Comparison of ENCODE assay signal across 13 mouse cellular contexts in the genomic region with DNA sequence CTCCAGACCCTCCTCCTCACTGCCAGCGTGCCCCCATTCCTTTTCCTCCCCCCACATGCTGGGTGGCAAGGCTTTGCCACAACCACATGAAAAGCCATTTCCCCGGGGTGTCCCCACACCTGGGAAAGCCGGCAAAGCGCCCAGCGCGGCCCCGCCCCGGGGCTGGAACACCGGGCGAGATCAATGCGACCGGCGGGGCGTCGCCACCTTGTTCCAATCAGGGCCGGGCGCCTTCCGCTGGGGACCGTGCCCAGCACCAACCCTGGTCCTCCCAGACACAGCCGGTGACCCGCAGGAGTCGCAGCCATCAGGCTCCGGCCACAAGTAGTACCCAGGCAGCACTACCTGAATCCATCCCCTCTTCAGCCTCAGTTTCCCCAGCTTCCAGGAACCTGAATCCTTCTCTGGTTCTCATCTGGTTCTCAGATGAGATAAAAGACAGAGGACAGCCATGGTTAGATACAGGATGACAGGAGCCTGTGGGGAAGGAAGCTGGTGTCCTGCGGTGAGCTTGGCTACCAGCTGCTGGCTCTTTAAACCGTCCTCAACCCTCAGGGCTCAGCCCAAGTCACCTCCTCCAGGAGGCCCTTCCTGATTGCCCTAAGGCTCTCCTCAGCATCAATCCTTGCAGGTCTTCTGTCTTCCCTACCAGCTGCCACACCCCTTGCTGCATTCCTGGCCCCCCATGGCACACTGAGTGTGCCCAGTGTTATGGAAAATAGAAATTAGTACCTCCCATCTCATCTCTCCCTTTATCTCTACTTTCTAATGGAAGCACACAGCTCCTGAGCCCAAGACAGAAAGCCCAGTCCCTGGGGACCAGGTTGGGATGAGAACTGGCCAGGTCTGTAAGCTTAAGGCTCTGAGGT. TPM values are rescaled to one million over a fixed set of nuclear protein-coding genes. Genes with fewer than 3 reads are reported as not detected.
A peak's percentile ranks its signal among the peaks of the same experiment; 100 is the strongest.
DNase-seq lines count a peak whose midpoint lies in the region; ATAC-seq lines count a peak whose summit lies in the region.
"Had no signal": no experiment of that assay in that cellular context is flagged by ENCODE, and none has a peak within 500 bp of the region (broad histone marks: within the 10 kb centered on the region; RNA-seq: fewer than 3 reads in every experiment).

No protein-coding gene starts in this region.

- no peak overlapping the region for H3K4me3 ChIP-seq in heart, embryonic 16.5 days (ENCODE audit: low read length)
- H3K4me3 ChIP-seq in neural tube, embryonic 12.5 days = no peak overlapping the region
- H3K4me3 ChIP-seq in neural tube, embryonic 15.5 days (replicated peaks) = no peak overlapping the region
- no peak overlapping the region for H3K4me3 ChIP-seq in intestine, embryonic 15.5 days (replicated peaks)
- H3K4me3 ChIP-seq in stomach, embryonic 16.5 days (replicated peaks; ENCODE audit: low read length) = no peak overlapping the region; the same call in 1 of the 2 replicates
- H3K4me3 ChIP-seq: liver, embryonic 15.5 days had no signal

- under 1% methylated on average over 25 of the region's 25 CpGs for WGBS in heart, embryonic 16.5 days
- WGBS in neural tube, embryonic 12.5 days = 2% methylated on average over 25 of the region's 25 CpGs
- 1% methylated on average over 25 of the region's 25 CpGs for WGBS in neural tube, embryonic 15.5 days
- 2% methylated on average over 25 of the region's 25 CpGs for WGBS in intestine, embryonic 15.5 days
- 3% methylated on average over 25 of the region's 25 CpGs for WGBS in stomach, embryonic 16.5 days

- H3K9me3 ChIP-seq in heart, embryonic 16.5 days (replicated peaks; ENCODE audit: control insufficient read depth, low read length) = no peaks in the 10 kb centered on the region
- no peaks in the 10 kb centered on the region for H3K9me3 ChIP-seq in neural tube, embryonic 12.5 days
- no peaks in the 10 kb centered on the region for H3K9me3 ChIP-seq in neural tube, embryonic 15.5 days (replicated peaks)
- no peaks in the 10 kb centered on the region for H3K9me3 ChIP-seq in intestine, embryonic 15.5 days
- H3K9me3 ChIP-seq in stomach, embryonic 16.5 days (replicated peaks; ENCODE audit: control insufficient read depth, low read length) = no peaks in the 10 kb centered on the region
- H3K9me3 ChIP-seq: liver, embryonic 15.5 days had no signal

- peaks cover 86% of the 10 kb centered on the region for H3K27me3 ChIP-seq in heart, embryonic 16.5 days (ENCODE audit: control insufficient read depth, insufficient read depth, low read length)
- H3K27me3 ChIP-seq in neural tube, embryonic 12.5 days (replicated peaks) = peaks cover 79% of the 10 kb centered on the region
- H3K27me3 ChIP-seq in neural tube, embryonic 15.5 days (replicated peaks) = peaks cover 81% of the 10 kb centered on the region
- peaks cover 42% of the 10 kb centered on the region for H3K27me3 ChIP-seq in intestine, embryonic 15.5 days (replicated peaks)
- H3K27me3 ChIP-seq in stomach, embryonic 16.5 days (ENCODE audit: control insufficient read depth, insufficient read depth, low read length) = peaks cover 47% of the 10 kb centered on the region

- no peak for ATAC-seq in heart, embryonic 16.5 days (replicated peaks; ENCODE audit: extremely low read depth, insufficient read depth, low FRiP score)
- no peak for ATAC-seq in neural tube, embryonic 12.5 days (ENCODE audit: low FRiP score, low read depth)
- ATAC-seq in neural tube, embryonic 15.5 days (ENCODE audit: low FRiP score) = no peak
- peak; percentile 65 for ATAC-seq in intestine, embryonic 15.5 days
- ATAC-seq in stomach, embryonic 16.5 days (ENCODE audit: insufficient read depth, low FRiP score) = no peak
- ATAC-seq: CD4-positive, CD25-positive, alpha-beta regulatory T cell, adult 4 months had no signal

- no peak for DNase-seq in heart, adult 8-10 months (ENCODE audit: low spot score)
- DNase-seq in right cerebral cortex, postnatal 14 days = no peak
- DNase-seq in adrenal gland, adult 8-10 months = no peak
- DNase-seq: cerebellum, postnatal 14 days; gastrocnemius, postnatal 25 days; kidney, adult 18-20 months had no signal

- H3K9ac ChIP-seq in heart, embryonic 16.5 days (ENCODE audit: low read length) = no peak overlapping the region; the same call in 1 of the 2 replicates
- no peak overlapping the region for H3K9ac ChIP-seq in neural tube, embryonic 12.5 days
- H3K9ac ChIP-seq in neural tube, embryonic 15.5 days (replicated peaks) = no peak overlapping the region
- no peak overlapping the region for H3K9ac ChIP-seq in intestine, embryonic 15.5 days
- peak overlapping the region; percentile 41 for H3K9ac ChIP-seq in stomach, embryonic 16.5 days (ENCODE audit: low read length)
- H3K9ac ChIP-seq: liver, embryonic 15.5 days had no signal

- peak overlapping the region; percentile 21; the same call in 1 of the 2 replicates for H3K4me2 ChIP-seq in heart, embryonic 16.5 days (ENCODE audit: low read depth, low read length)
- peak overlapping the region; percentile 27 for H3K4me2 ChIP-seq in neural tube, embryonic 12.5 days (replicated peaks)
- no peak overlapping the region for H3K4me2 ChIP-seq in neural tube, embryonic 15.5 days
- H3K4me2 ChIP-seq in intestine, embryonic 15.5 days (replicated peaks) = peak overlapping the region; percentile 40
- peak overlapping the region; percentile 30; the same call in 1 of the 2 replicates for H3K4me2 ChIP-seq in stomach, embryonic 16.5 days (ENCODE audit: low read depth, low read length)
- H3K4me2 ChIP-seq: liver, embryonic 15.5 days had no signal

- peaks cover 5% of the 10 kb centered on the region for H3K4me1 ChIP-seq in heart, embryonic 16.5 days (ENCODE audit: control insufficient read depth, insufficient read depth, low read length)
- H3K4me1 ChIP-seq in neural tube, embryonic 12.5 days = peaks cover 16% of the 10 kb centered on the region
- H3K4me1 ChIP-seq in neural tube, embryonic 15.5 days = peaks cover 6% of the 10 kb centered on the region; the same call in 1 of the 2 replicates
- H3K4me1 ChIP-seq in intestine, embryonic 15.5 days (replicated peaks) = peaks cover 8% of the 10 kb centered on the region
- peaks cover 4% of the 10 kb centered on the region; the same call in 1 of the 2 replicates for H3K4me1 ChIP-seq in stomach, embryonic 16.5 days (ENCODE audit: control insufficient read depth, insufficient read depth, low read length)
- H3K4me1 ChIP-seq: liver, embryonic 15.5 days had no signal

- no peaks in the 10 kb centered on the region for H3K36me3 ChIP-seq in heart, embryonic 16.5 days (ENCODE audit: control insufficient read depth, insufficient read depth)
- no peaks in the 10 kb centered on the region for H3K36me3 ChIP-seq in neural tube, embryonic 12.5 days
- no peaks in the 10 kb centered on the region for H3K36me3 ChIP-seq in neural tube, embryonic 15.5 days
- H3K36me3 ChIP-seq in intestine, embryonic 15.5 days = no peaks in the 10 kb centered on the region
- no peaks in the 10 kb centered on the region for H3K36me3 ChIP-seq in stomach, embryonic 16.5 days (ENCODE audit: control insufficient read depth, insufficient read depth, low read length)
- H3K36me3 ChIP-seq: liver, embryonic 15.5 days had no signal

- no peak overlapping the region for H3K27ac ChIP-seq in heart, embryonic 16.5 days (ENCODE audit: low read length)
- H3K27ac ChIP-seq in neural tube, embryonic 12.5 days = no peak overlapping the region
- H3K27ac ChIP-seq in neural tube, embryonic 15.5 days (replicated peaks) = no peak overlapping the region
- H3K27ac ChIP-seq in intestine, embryonic 15.5 days = no peak overlapping the region
- no peak overlapping the region for H3K27ac ChIP-seq in stomach, embryonic 16.5 days (ENCODE audit: low read length)
- H3K27ac ChIP-seq: liver, embryonic 15.5 days had no signal

RNA-seq across cellular contexts. Expression of gene Runx3, which starts 20.4 kb away (rescaled TPM):
- polyA plus RNA-seq in heart, embryonic 16.5 days (2015; fragmentation: Nextera tagmentation; extraction: Ambion mirVana) = 0.89 and 1.3 TPM in 2 replicates
- total RNA-seq in heart, adult 8-10 months (2022) = under 1 TPM; 0.35 to 0.69 (median 0.49) TPM
- 1.6 and 2.1 TPM in 2 replicates for polyA plus RNA-seq in neural tube, embryonic 12.5 days (2016; fragmentation: Nextera tagmentation; extraction: Ambion mirVana)
- polyA plus RNA-seq in neural tube, embryonic 15.5 days (2015; fragmentation: Nextera tagmentation; extraction: Ambion mirVana) = 0.19 and 1.1 TPM in 2 replicates
- 0.24 and 0.26 TPM in 2 replicates for polyA plus RNA-seq in intestine, embryonic 15.5 days (2015; fragmentation: Nextera tagmentation; extraction: Ambion mirVana)
- 0.24 and 0.54 TPM in 2 replicates for polyA plus RNA-seq in stomach, embryonic 16.5 days (2015; fragmentation: Nextera tagmentation; extraction: Ambion mirVana)
- 1 to 10 TPM in 3 of 4 experiments, under 1 TPM in 1; 0.96 to 3.8 (median 2.1) TPM for total RNA-seq in adrenal gland, adult 8-10 months (2022)
